ENCODE assay signal across 17 mouse cellular contexts in genomic region chr2:70245981-70246380, GRCm38 (mm10).
DNase-seq lines count a peak whose midpoint lies in the region.
"Had no signal": no experiment of that assay in that cellular context is flagged by ENCODE, and none has a peak within 500 bp of the region (broad histone marks: within the 10 kb centered on the region; RNA-seq: fewer than 3 reads in every experiment).

No protein-coding gene starts in this region.

- DNase-seq in heart, adult 11 months, result peak; percentile 27
- DNase-seq in heart, adult 8-10 months (ENCODE audit: low spot score), result no peak
- DNase-seq in NIH3T3 (ENCODE audit: low read depth), result peak; percentile 29
- DNase-seq in adipocyte (ENCODE audit: low spot score), result peak; percentile 28
- peak; percentile 85 for DNase-seq in gonadal fat pad, adult 2 months (ENCODE audit: low read depth)
- DNase-seq in thymus, postnatal 4 days, result no peak
- no peak for DNase-seq in ovary, adult 18-20 months (ENCODE audit: low spot score)
- DNase-seq: adrenal gland, adult 2 months; adrenal gland, postnatal 10 days; adrenal gland, postnatal 25 days; cerebellum, adult 11 months; cerebellum, adult 18-20 months; cerebellum, adult 8-10 months; cerebellum, adult 9-11 months; cerebellum, postnatal 14 days; cerebellum, postnatal 36 days; embryo, embryonic 11 days had no signal

Comparison
In these comparisons a context has a peak if more than half of its experiments do, and no peak if none do; other contexts are left out.
1. DNase-seq: peak in heart, adult 11 months (single experiment), NIH3T3 (single experiment), adipocyte (single experiment) and gonadal fat pad, adult 2 months (single experiment); none in heart, adult 8-10 months (single experiment), thymus, postnatal 4 days (single experiment) and ovary, adult 18-20 months (single experiment).